Mouse (Mus musculus) urinary bladder, adult 18-20 months (tissue): Measurements from ENCODE around the gene Ndufv2.

Experiments used
- DNase-seq, 2 experiments: peaks; one replicate each; pipeline ENCODE4 v3.0.0; 2022; ENCODE audit warnings: low spot score in 2 of 2, mixed read lengths in 2 of 2

Gene Ndufv2

GRCm38 (mm10) chr17:66101380-66102330 lies at the start of gene Ndufv2:
Ndufv2 (minus strand) TSS chr17:66101559.
- DNase-seq = peak; percentile 81 to 87

GRCm38 (mm10) chr17:66131212-66131611 lies 29.9 kb upstream of the Ndufv2 start:
- DNase-seq = no peak

DNA sequence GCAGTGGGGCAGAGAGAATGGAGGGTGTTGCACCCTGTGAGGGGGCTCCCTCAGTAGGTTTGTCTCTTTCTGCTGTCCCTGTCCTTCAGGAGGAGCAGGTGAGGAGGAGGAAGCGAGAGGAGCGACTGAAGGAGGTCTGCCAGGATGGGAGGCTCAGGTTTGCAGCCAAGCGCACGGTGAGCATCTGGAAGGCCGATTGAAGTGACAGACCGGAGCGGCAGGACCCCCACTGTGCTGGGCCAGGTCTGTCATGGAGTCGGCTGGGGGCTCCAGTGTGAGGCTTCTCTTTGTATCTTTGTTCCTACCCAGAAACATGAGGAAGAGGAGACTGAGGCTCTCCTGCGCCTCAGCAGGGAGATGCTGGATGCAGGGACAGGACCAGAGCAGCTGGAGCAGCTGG lies 29.0 kb upstream of the Ndufv2 start:
- no peak for DNase-seq

- DNase-seq = no peak
These were observed 23.9 kb upstream of the Ndufv2 start for GRCm38 (mm10) chr17:66125211-66125610.

DNA sequence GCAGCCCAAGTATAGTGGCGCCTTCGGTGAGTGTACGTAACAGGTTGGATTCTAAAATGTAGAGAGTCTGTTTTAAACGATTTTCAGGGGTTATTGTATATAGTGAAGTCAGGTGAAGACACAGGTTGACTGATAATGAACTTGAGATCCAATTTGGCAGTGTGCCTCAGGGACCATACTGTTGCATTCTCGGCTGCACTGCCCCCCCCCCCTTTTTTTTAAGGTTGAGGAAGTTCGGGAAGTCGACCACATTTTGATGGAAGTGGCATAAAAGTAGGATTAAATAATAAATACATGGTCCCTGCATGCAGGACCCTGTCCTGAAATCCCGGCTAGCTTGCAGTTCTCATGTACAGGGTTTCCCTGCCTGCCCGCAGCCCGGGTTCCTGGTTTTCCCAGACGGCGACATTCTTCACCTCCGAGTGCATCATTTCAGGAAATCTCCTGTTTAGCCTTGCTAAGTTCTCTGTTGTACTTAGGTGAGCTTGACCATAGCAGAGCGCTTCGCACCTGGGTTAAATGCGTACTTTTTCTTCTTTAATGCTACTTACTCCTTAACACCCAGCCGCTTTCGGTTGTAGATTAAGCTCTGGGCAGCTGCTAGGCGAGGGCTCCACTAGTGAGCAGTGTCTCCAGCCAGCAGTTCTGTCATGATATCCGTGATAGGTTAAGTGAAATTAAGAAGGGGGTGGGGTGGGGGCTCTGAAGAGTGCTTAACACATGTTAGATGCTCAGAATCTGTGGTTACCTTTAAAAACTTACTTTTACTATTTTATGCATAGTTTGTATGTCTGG lies 22.7 kb upstream of the Ndufv2 start:
- no peak for DNase-seq

GRCm38 (mm10) chr17:66123066-66123815 lies 21.9 kb upstream of the Ndufv2 start, which contains the start of gene Ddx11:
Ddx11 (plus strand) TSS chr17:66123520.
- peak; percentile 86 to 97 for DNase-seq

GRCm38 (mm10) chr17:66120701-66121100 lies 19.3 kb upstream of the Ndufv2 start:
- DNase-seq = no peak

GRCm38 (mm10) chr17:66118991-66119390 lies 17.6 kb upstream of the Ndufv2 start:
- no peak for DNase-seq

GRCm38 (mm10) chr17:66112166-66112565 lies 10.8 kb upstream of the Ndufv2 start:
- no peak for DNase-seq

GRCm38 (mm10) chr17:66111402-66111959 lies 10.1 kb upstream of the Ndufv2 start, which contains the start of gene Washc1:
Washc1 (plus strand) TSS chr17:66111545.
- peak; percentile 77 to 82 for DNase-seq

DNA sequence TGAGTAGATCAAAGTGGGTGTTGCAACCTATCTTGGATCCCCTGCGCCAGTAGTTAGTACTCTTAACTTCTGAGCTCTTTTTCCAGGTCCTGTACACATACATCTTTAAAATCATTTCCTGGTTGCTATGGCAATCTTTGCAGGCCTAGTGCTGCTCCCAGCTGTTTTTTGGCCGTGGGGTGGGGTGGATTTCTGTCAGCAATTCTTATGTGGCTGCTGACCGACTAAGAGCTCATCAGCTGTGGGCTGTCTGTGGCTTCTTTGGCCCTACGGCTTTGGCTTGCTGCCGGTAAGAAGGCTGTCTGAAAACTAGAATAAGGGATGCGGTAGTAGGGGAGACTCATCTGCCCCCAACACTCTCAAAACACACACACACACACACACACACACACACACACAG lies 9.4 kb upstream of the Ndufv2 start:
- peak in 1 of 2 experiments; percentile 15 for DNase-seq

GRCm38 (mm10) chr17:66108198-66108597 lies 6.8 kb upstream of the Ndufv2 start:
- no peak for DNase-seq

DNA sequence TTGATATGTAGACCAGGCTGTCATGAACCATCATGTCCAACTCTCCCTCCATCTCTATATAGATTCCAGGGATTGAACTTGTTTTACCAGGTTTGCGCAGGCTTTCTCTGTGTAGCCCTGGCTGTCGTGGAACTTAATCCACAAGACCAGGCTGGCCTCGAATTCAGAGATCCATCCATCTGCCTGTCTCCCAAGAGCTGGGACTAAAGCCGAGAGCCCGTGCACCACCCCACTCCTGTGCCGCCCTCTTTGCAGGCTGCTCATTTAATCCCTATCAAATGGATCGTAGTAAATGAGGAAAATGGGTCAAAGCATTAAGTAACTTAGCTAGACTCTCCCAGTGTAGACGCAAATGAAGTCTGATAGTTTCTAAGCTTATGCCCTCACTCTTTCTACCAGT lies 6.1 kb upstream of the Ndufv2 start:
- DNase-seq = no peak

GRCm38 (mm10) chr17:66106601-66107267 lies 5.4 kb upstream of the Ndufv2 start:
- DNase-seq = peak in 1 of 2 experiments; percentile 30

- DNase-seq = no peak
These were observed 2.7 kb upstream of the Ndufv2 start for GRCm38 (mm10) chr17:66104076-66104475.

GRCm38 (mm10) chr17:66100566-66101379 lies 586 bp downstream of the Ndufv2 start:
- DNase-seq = no peak

DNA sequence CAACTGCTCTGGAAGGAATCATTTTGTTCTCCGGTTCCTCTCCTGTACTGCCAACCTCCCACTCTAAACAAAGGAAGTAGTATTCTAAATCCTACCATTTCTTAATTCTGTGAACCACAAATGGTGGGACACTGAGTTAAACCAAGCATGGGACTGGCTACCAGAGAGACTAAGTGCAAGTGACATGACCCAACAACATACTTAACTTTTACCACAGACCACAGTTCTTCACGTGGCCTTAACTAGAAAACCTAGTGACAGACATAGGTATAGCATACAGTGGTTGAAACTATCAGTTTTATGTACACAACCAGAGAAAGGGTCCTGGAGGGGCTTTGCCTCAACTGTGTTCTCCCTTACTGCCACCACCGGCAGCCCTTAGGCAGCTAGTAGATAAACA lies 8.7 kb downstream of the Ndufv2 start:
- no peak for DNase-seq

DNA sequence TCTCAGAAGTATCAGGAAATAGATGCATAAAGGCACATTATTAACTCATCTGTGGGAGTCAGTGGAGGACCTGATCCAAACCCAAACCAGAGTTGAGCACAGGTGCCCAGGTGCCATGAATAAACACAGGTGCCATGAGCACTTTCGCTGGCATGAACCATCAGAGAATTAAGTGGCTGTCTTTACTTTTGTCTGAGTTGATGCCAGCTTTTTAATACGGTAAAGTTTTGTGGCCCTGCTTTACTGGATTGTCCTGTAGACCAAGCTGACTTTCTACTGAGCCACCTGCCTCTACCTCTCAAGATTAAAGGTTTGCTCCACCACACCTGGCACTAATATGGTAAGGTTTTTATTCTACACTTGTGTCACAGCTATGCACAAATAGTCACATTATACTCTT lies 9.3 kb downstream of the Ndufv2 start:
- no peak for DNase-seq

- no peak for DNase-seq
These were observed 10.0 kb downstream of the Ndufv2 start for GRCm38 (mm10) chr17:66091392-66091791.

DNA sequence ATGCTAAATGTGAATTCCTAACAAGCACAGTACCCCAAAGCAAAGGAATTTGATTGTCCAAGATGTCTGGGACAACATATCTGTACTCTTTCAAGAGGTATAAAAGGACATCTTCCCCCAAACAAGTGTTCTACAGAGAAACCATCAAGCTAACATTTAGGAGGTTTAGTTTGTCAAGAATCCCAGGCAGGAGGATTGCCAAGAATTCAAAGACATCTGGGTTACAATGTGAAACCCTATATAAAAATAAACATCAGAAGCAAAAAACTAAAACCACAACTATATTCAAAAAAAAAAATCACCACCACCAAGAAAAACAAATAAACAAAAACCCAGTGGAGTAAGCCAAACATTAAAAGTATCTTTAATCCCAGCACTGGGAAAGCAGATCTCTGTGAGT lies 11.1 kb downstream of the Ndufv2 start:
- DNase-seq = no peak
